Mouse (Mus musculus) ES-E14 (cell line): ENCODE data around the gene C1qtnf12. TPM values are rescaled to one million over a fixed set of nuclear protein-coding genes. Genes with fewer than 3 reads are reported as not detected.

Experiments
- DNase-seq: peaks from one replicate; pipeline ENCODE4 v3.0.0-alpha.2; 2013; ENCODE audit warnings: low read depth, low spot score
- H3K27ac ChIP-seq: 2 replicates; pipeline ENCODE4 v1.5.1; 2012; ENCODE audit warnings: low read depth, mild to moderate bottlenecking, low read length, moderate library complexity, mixed read lengths; ENCODE audit not compliant: poor library complexity, insufficient read depth, severe bottlenecking
- H3K36me3 ChIP-seq: 2 replicates; pipeline ENCODE4 v1.6.1; 2012; ENCODE audit warnings: mild to moderate bottlenecking, low read length, moderate library complexity, mixed read lengths; ENCODE audit not compliant: control insufficient read depth, poor library complexity, insufficient read depth, severe bottlenecking
- H3K4me1 ChIP-seq, 2 experiments: fragments of 150-350 bp in 1 of 2; sonication (generic) in 1 of 2; 2 replicates each; pipeline ENCODE4 v1.6.1; 2012; ENCODE audit warnings: low read length in 2 of 2, mild to moderate bottlenecking in 1 of 2, mixed read lengths in 1 of 2; ENCODE audit not compliant: control insufficient read depth in 2 of 2, insufficient read depth in 2 of 2, poor library complexity in 1 of 2
- H3K4me3 ChIP-seq, 2 experiments: fragments of 150-350 bp in 1 of 2; sonication (generic) in 1 of 2; 2 replicates each; pipeline ENCODE4 v1.5.1; 2012; ENCODE audit warnings: low read length in 2 of 2, low read depth in 1 of 2, mild to moderate bottlenecking in 1 of 2, mixed read lengths in 1 of 2; ENCODE audit not compliant: insufficient read depth in 1 of 2, poor library complexity in 1 of 2, severe bottlenecking in 1 of 2
- H3K9ac ChIP-seq: 2 replicates; pipeline ENCODE4 v1.6.1; 2012; ENCODE audit warnings: low read depth, mild to moderate bottlenecking, low read length, mixed read lengths; ENCODE audit not compliant: poor library complexity, insufficient read depth, severe bottlenecking
- H3K9me3 ChIP-seq: fragments of 150-350 bp; sonication (generic); 2 replicates; pipeline ENCODE4 v1.6.1; 2012; ENCODE audit warnings: low read depth, mild to moderate bottlenecking, low read length; ENCODE audit not compliant: control insufficient read depth, insufficient read depth
- CHD2 ChIP-seq: IDR thresholded peaks from 2 replicates; pipeline ENCODE4 v1.6.1; 2014; ENCODE audit warnings: mild to moderate bottlenecking, low read depth, low read length, inconsistent platforms
- HCFC1 ChIP-seq: IDR thresholded peaks from 2 replicates; pipeline ENCODE4 v1.6.1; 2012; ENCODE audit warnings: low read length, inconsistent platforms, borderline replicate concordance; ENCODE audit not compliant: insufficient read depth
- MAFK ChIP-seq: IDR thresholded peaks from 2 replicates; pipeline ENCODE4 v1.6.1; 2014; ENCODE audit warnings: mild to moderate bottlenecking, low read depth, low read length, inconsistent platforms; ENCODE audit not compliant: insufficient read depth
- ZC3H11A ChIP-seq: IDR thresholded peaks from 2 replicates; pipeline ENCODE4 v1.6.1; 2012; ENCODE audit warnings: low read depth, mild to moderate bottlenecking, inconsistent platforms, low read length, borderline replicate concordance
- ZNF384 ChIP-seq: IDR thresholded peaks from 2 replicates; pipeline ENCODE4 v1.6.1; 2012; ENCODE audit warnings: low read depth, low read length, inconsistent platforms
- in situ Hi-C, 2 experiments: fragments of 600-800 bp; cut with MboI; formaldehyde crosslinking; loops; one replicate each; pipeline ENCODE4 v1.15.1; 2025; ENCODE audit warnings: low sequenced_read_pairs in 2 of 2, inconsistent platforms in 1 of 2; ENCODE audit not compliant: unreplicated experiment in 2 of 2
- total RNA-seq: library from RNA; depleted of rRNA; stranded (reverse); fragments of 300-350 nt; gene quantifications from 2 replicates; pipeline ENCODE4 v1.2.3, GENCODE M21; 2012

Gene C1qtnf12
- total RNA-seq, 1 experiment = 6.4 TPM

DNA sequence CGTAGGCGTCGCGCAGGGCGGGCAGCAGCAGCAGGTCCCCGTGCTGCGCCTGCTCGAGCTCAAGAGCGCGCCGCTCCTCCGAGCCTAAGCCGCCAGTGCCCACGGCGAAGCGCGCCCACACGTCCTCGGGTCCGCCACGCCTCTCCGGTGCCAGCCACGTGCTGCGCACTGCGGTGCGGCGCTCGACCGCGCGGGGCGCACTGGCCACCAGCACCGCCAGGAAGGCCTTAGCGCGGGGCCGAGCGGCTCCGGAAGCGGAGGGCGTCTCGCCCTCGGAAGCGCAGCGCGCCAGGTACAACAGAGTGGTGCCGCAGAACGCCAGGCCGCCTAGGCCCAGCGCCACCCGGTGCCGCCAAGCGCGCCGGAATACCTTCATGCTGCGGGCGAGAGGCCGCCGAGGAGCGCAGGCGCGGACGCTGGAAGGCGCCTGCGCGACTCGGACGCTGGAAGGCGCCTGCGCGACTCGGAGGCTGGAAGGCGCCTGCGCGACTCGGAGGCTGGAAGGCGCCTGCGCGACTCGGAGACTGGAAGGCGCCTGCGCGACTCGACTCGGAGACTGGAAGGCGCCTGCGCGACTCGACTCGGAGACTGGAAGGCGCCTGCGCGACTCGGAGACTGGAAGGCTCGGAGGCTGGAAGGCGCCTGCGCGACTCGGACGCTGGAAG, 30.3 kb downstream of the C1qtnf12 start, which contains the start of the genes B3galt6 and Sdf4:
Gene B3galt6, minus strand, starts transcription at position 409 of the 665 bp plus-strand sequence.
Gene Sdf4, plus strand, starts transcription at position 632 of the 665 bp plus-strand sequence.
- peak; percentile 50; the same call in 1 of the 2 replicates for TF ChIP-seq HCFC1
- no peak for TF ChIP-seq CHD2
- TF ChIP-seq MAFK = no peak
- Histone ChIP-seq H3K27ac (peak within 1 kb of the TSS; percentile 96), H3K4me1 (peaks cover 3 to 8% of the 10 kb centered on the region in 2 experiments; a peak in 3 of 4 replicates), H3K36me3 (peaks cover 2% of the 10 kb centered on the region; the same call in 1 of the 2 replicates), H3K9ac (peak within 1 kb of the TSS; percentile 98), H3K9me3 (no peaks in the 10 kb centered on the region), H3K4me3 (peak within 1 kb of the TSS; percentile 89 to 97)
- in situ Hi-C loops = no loop called here
- peak; percentile 79 for DNase-seq

GRCm38 (mm10) chr4:155992906-155993547, 30.9 kb downstream of the C1qtnf12 start:
- DNase-seq = peak; percentile 90
- TF ChIP-seq HCFC1 (peak; percentile 90), MAFK (no peak), ZNF384 (peak; percentile 75), CHD2 (0 out of 2 replicates have a peak, but pooled peaks have one; percentile 69), ZC3H11A (no peak)
- in situ Hi-C loops = no loop called here
- peaks cover 3 to 8% of the 10 kb centered on the region in 2 experiments; a peak in 3 of 4 replicates for H3K4me1 ChIP-seq
- peaks cover 8% of the 10 kb centered on the region for H3K36me3 ChIP-seq
- peak overlapping the region; percentile 96 for H3K27ac ChIP-seq
- H3K9me3 ChIP-seq = no peaks in the 10 kb centered on the region
- peak overlapping the region; percentile 89 to 97 for H3K4me3 ChIP-seq
- peak overlapping the region; percentile 98 for H3K9ac ChIP-seq

DNA sequence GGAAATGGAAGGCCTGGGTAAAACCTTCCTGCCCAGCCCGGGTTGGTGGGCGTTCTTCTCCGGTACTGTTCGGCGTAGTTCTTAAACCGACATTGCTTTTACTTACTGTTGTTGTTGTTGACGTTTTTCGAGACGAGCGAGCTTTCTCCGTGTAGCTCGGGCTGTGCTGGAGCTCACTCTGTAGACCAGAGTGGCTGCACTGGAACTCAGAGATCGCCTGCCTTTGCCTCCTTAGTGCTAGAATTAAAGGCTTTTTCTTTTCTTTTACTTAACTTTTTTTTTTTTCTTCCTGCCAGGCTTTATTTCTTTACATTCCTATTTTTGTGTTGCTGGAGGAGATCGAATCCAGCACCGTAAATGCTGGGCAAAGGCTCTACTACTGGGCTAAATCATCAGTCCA, 31.5 kb downstream of the C1qtnf12 start:
- H3K36me3 ChIP-seq = peaks cover 10% of the 10 kb centered on the region

DNA sequence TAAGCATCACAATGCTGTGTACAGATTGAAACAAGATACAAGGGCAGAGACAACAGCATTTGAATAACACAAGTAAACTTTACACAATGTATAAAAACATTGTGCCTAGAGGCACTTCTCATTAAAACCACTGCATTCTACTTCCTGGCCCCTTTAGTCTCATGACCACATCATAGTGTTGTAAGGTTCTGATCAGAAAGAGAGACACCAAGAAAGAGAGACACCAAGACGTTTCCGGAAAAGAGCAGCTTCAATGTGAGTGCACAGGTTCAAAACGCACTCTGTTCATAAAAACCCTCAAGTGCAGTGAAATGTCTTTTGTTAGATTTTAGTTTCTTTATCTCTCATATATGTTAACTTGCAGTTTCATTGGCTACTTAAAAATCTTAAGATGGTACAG, 42.0 kb downstream of the C1qtnf12 start:
- H3K4me3 ChIP-seq = no peak overlapping the region
- DNase-seq = no peak
- in situ Hi-C loops = no loop called here
- no peak overlapping the region for H3K27ac ChIP-seq
- no peaks in the 10 kb centered on the region for H3K9me3 ChIP-seq
- H3K9ac ChIP-seq = no peak overlapping the region
- H3K36me3 ChIP-seq = peaks cover 46% of the 10 kb centered on the region
- no peaks in the 10 kb centered on the region for H3K4me1 ChIP-seq
- TF ChIP-seq MAFK = no peak
- TF ChIP-seq HCFC1 = no peak
- no peak for TF ChIP-seq CHD2
- TF ChIP-seq ZNF384 = no peak
- no peak for TF ChIP-seq ZC3H11A

More for the DNA sequence above, 31.5 kb downstream of the C1qtnf12 start:
- Histone ChIP-seq H3K4me1 (peaks cover 3 to 8% of the 10 kb centered on the region in 2 experiments; a peak in 3 of 4 replicates), H3K9me3 (no peaks in the 10 kb centered on the region), H3K4me3 (peak overlapping the region; percentile 89 to 97), H3K9ac (peak overlapping the region; percentile 98), H3K27ac (peak overlapping the region; percentile 96)
- in situ Hi-C loops = no loop called here
- no peak for TF ChIP-seq CHD2
- TF ChIP-seq MAFK = no peak
- TF ChIP-seq ZNF384 = no peak
- TF ChIP-seq ZC3H11A = no peak
- no peak for TF ChIP-seq HCFC1
- no peak for DNase-seq
